Mouse (Mus musculus): ENCODE results near the gene Gm2431.

GRCm38 (mm10) chr7:142231540-142231939 is 26.6 kb downstream of the Gm2431 start:
- no peak for TF ChIP-seq EP300 (IDR thresholded peaks at IDR 0.05; ENCODE audit: low read depth)
- TF ChIP-seq CTCF (IDR thresholded peaks at IDR 0.05; ENCODE audit: low read depth): no peak

Data from liver, postnatal 0 days (tissue).